Mouse (Mus musculus) adrenal gland (tissue): ENCODE measurements at regions not wholly inside any gene's neighbourhood (a gene's known extent, or its start where the extent isn't known, plus 50 kb on each side); places are given as distances from the start of the nearest gene placed in this dataset.

Experiments used
- intact Hi-C: fragments of 180-260 bp; cut with DNase I; formaldehyde crosslinking; loops from one replicate; pipeline ENCODE4 v1.15.1; 2025

DNA sequence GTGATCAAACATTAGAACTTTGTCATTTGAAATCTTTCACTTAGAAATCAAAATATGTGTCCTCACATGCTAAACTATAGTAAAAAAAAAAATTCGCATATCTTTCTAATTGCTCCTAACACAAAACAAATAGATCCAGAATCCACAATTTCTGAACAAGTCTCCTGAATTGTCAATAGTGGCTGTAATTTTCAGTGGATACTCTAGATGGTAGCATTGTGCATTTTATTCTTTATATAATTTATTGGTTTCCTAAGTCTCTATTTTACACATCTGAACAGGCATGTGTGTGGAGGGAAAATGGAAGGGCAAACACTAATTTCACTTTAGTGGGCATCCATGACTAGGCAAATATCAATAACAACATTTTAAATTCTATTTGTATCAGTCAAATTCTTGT is 63.7 kb upstream of the Tnmd start:
- intact Hi-C loops = loop anchor here (5.0 to 10.0 kb wide), 3 partner anchors 75 to 228 kb away; partner anchors contain the start of gene Tspan6

DNA sequence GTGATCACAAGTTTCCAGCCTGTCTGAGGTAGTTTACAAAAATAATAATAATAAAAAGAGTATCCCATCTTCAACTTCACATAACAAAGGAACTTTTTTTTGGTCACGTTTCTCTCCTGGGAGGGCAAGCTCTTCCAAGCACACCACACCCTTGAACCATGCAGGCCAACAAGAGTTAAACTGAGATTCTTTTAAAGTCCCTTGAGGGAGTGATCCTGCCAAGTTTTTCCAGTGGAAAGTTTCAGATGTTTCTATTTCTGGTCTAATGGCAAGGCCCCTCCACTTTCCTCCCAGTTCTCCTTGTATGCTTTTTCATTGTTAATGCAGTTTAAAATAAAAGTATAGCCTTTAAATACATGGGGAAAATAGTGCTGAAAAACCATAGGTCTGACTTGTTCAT is 65.2 kb upstream of the Pcdh19 start:
- intact Hi-C loops = no loop called here

DNA sequence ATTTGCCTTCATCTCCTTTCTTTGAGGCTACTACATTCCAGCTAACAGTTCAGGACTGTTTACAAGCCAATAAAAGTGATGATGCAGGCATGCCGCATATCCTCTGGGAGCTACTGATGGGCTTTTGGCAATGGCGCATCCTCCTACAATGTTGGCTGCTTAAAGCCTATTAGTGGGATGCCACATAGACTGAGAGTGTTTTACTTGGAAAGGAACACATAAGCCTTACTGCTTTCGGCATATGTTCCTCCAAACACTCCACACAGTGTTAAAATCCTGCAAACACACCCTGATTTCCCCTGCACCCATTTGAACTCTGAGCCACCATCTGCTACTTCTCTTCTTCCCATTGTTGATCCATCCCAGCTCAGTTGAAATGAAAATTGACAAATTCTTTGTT is 63.4 kb upstream of the Pcdh19 start:
- intact Hi-C loops = no loop called here

DNA sequence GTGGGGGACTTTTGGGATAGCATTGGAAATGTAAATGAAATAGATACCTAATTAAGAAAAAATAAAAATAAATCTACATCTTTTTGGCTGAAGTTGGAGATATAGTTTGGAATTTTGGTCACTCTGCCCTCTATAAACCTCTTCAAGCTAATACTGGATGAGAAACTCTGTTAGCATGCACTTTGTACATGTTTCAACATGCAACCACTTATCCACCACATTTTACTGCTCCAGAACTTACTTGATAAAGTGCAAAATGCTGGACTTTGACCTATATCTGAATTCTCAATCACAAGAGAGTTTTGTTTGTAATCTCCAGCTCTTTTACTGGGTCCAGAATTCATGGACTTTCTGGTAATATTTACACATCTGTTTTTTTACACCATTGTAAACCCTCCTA is 54.7 kb upstream of the Pcdh19 start:
- intact Hi-C loops = no loop called here

DNA sequence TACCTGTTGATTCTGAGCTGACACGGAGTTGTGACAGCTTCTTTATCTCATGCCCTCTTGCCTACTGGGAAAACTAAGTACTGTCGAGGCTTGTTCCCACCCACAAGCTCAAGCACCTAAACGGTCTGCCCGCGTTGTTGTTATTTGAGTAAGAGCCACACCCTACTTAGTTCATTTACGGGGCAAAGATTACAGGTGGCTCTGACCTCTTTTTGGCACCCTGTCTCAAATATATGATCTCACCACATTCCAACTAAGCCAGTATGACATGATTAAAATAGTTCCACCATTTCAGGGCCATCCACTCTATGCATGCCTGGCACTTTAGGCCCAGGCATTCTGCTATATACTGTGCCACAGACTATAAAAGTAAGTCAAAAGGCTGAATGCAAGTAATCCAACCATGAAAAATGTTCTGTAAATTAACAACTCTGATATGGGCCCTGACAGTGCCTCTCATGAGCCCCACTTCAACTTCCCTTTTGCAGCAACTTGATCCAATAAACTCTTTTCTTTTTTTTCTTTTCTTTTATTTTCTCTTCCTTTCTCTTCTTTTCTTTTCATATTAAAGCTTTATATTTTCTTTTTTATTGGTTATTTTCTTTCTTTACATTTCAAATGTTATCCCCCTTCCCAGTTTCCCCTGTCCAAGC is 50.3 kb upstream of the Pcdh19 start:
- intact Hi-C loops = no loop called here
